Mouse (Mus musculus): ENCODE measurements around the gene Scaf4.
A peak's percentile ranks its signal among the peaks of the same experiment; 100 is the strongest.
"Not testable (repeated sequence)": the region's sequence is repeated elsewhere in the genome, so short reads cannot be mapped to it uniquely, and the experiment has no call there.

Scaf4 gene

GRCm38 (mm10) chr16:90290962-90291361 lies 6.7 kb upstream of the Scaf4 start:
- DNase-seq, result no peak

GRCm38 (mm10) chr16:90284916-90285315 lies 613 bp upstream of the Scaf4 start:
- DNase-seq, result no peak

DNA sequence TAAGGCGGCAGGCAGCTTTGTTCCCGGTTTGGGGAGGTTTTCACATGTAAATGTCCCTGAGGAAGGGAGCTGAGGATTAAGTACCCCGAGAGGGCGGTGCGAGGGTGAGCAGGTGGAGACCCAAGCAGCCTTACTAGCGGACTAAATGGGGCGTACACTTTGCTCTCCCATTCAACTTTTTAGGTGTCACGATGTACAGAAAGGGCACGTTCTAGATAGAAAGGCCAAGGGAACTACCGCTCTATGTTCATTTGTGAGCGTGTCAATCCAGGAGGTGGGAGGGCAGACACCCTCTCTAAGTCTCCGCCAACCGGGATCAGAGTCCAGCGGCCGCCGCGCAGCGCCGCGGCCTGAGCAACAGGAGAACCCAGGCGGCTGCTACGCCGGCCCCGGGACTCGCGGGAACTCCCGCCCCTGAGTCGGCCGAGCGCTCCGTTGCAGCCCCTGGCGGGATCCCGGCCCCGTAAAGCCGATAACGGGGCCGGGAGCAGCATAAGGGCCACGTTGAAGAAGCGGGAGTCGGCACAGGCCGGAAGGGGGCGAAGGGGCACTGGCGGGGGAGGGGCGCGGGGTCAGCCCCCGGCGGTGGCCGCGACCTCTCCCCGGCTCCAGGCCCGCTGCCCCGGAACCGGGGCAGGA lies 918 bp downstream of the Scaf4 start:
- peak in 1 of 2 experiments; percentile 57 for DNase-seq

GRCm38 (mm10) chr16:90282620-90283265 lies 1.6 kb downstream of the Scaf4 start:
- no peak for DNase-seq

DNA sequence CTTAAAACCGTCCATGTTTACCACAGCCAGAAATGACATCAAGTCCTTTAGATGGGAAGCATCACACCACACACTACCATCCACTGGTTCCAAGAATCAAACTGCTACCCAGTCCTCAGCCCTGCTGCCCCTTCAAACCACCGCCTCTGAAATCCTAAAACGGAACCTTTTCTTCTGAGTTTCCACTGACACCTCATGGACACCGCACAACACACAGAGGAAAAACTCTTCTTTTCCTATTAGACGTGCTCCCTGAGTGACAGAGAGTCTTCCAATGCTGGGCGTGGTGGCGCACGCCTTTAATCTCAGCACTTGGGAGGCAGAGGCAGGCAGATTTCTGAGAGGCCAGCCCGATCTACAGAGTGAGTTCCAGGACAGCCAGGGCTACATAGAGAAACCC lies 2.9 kb downstream of the Scaf4 start:
- DNase-seq, result no peak

GRCm38 (mm10) chr16:90280989-90281388 lies 3.3 kb downstream of the Scaf4 start:
- no peak for DNase-seq

DNA sequence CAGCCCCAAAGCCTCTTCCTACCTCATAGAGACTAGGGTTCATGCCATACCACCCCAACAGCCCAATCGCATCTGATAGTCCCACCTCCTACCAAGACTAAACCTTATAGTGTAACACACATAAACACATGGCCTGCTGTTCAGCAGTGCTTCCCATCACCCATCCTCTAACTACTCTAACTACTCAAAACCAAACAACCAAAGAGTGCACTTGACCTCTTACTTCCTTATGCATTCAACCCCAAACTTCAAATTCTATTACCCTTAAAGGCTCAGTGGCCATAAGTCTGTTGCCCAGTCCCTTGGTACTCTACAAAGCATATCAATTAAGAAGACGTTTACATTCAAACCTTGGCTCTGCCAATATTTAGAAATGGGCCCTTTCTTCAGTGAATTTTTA lies 3.8 kb downstream of the Scaf4 start:
- no peak for DNase-seq

GRCm38 (mm10) chr16:90279058-90279457 lies 5.2 kb downstream of the Scaf4 start:
- DNase-seq, result no peak

DNA sequence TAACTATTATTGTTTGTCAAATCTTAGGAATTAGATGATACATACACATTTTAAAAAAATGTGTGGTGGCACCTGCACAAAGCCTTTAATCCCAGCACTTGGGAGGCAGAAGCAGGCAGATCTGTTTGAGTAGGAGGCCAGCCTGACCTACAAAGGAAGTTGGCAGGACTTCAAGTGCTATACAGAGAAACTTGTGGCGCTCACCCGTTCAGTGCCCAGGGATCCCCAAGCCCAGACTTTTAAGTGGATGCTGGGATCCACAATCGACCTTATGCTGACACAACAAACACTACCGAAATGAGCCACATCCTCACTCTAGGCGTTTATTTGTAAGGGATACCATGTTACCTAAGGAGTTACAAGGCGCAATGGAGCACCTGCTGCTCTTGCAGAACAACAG lies 8.8 kb downstream of the Scaf4 start:
- no peak for DNase-seq

- DNase-seq, result no peak
Observed at GRCm38 (mm10) chr16:90266581-90266980, 17.7 kb downstream of the Scaf4 start.

DNA sequence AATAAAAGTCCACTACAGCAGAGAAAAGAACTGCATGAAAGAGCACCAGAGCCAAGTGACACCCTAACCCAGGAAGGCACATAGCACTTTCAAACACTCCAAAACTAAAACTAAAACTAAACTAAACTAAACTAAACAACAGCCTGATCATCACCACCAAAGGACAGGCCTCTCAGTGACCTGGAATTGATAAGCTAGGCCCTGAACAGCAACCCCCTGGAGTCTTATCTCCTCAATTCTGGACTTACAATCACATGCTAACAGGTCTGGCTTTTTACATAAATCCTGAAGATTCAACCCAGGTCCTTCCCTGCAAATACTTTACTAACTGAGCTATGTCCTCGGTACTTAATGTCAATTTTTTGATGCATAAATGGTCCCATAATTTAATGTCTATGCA lies 19.2 kb downstream of the Scaf4 start:
- DNase-seq, result no peak

DNA sequence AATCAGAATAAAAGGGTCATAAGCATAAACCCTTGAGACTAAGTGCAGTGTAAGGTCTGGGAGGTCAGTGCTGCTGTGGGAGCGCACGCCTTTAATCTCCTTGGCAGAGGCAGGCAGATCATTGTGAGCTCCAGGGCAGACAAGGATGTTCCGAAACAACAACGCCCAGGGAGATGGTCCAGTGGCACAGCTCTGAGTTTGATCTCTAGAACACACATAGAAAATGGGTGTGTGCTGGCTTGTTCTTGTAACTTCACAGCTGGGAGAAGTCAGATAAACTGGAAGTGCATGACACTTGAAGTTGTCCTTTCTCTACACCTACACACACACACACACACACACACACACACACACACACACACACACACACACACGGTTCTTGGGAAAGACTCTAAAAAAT lies 20.3 kb downstream of the Scaf4 start:
- no peak for DNase-seq

DNA sequence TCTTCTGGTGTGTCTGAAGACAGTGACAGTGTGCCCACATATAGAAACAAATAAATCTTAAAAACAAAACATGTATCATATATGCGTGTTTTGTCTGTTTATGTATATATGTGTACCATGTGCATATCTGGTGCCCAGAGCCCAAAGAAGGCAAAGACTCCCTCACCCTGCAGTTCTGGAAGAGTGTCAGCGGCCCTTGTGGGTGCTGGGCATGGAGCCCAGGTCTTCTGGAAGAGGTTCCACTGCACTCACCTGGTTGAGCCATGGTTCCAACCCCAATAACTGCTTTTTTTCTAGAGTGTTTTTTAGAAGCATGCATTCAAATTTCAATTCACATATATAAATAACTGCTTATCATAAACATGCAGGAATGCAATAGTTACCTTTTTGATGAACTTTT lies 22.5 kb downstream of the Scaf4 start:
- peak; percentile 77 to 82 for DNase-seq

GRCm38 (mm10) chr16:90260097-90260496 lies 24.2 kb downstream of the Scaf4 start:
- no peak for DNase-seq

GRCm38 (mm10) chr16:90259623-90260022 lies 24.7 kb downstream of the Scaf4 start:
- DNase-seq, result no peak

GRCm38 (mm10) chr16:90258950-90259349 lies 25.4 kb downstream of the Scaf4 start:
- DNase-seq, result no peak

- DNase-seq, result no peak
Observed at GRCm38 (mm10) chr16:90252521-90252920, 31.8 kb downstream of the Scaf4 start.

- DNase-seq, result not testable (repeated sequence)
Observed at GRCm38 (mm10) chr16:90251256-90251655, 33.0 kb downstream of the Scaf4 start.

- DNase-seq, result no peak
Observed at GRCm38 (mm10) chr16:90250099-90250498, 34.2 kb downstream of the Scaf4 start.

- no peak for DNase-seq
Observed at GRCm38 (mm10) chr16:90242426-90243304, 41.6 kb downstream of the Scaf4 start.

- DNase-seq, result no peak
Observed at GRCm38 (mm10) chr16:90241875-90242274, 42.4 kb downstream of the Scaf4 start.

DNA sequence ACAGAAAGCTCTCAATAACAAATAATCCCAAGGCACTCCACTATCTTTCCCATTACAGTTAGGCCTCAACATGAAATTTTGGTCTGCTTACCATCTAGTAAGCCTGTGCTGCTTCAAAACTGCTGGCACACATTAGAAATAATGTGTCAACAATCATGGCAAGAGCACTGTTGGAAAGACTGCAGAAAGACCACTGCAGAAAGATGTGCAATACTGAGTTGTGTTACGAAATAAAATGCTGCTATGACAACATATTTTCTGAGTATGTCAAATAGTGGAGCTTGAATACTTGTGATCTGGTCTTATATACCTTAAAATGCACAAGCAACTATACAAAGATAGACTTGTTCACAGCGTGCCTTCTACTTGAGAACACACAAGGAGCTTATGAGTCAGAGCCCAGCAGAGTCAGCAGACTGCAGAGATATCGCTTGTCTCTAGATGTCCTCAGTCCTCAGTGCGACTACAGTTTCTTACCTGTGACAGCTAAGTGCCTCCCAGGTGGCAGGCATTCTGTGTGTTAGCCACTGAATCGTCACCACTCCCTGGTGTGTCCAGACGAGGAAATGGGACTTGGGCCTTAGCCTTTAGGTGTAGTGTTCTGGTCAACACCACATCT lies 45.1 kb downstream of the Scaf4 start:
- no peak for DNase-seq

DNA sequence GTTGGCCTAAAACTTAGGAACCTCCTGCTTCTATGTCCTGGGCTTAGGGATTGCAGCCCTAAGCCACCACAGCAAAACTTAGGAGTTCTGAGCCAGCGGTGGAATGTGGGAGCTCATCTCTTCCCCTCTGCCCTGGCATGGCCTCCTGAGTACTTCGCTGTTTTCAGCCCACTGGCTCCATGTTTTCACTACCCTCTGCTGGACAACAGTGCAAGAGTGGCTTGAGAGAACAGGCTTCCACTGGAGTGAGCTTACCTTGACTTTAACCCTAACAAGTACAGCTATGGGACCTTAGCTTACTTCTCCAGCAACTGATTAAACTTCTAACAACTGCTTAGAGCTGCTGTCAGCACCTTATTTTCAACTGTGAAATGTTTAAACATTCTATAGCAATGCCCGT lies 49.1 kb downstream of the Scaf4 start:
- no peak for DNase-seq

All from cerebellum, postnatal 10 days (tissue).